Mouse (Mus musculus) urinary bladder, postnatal 4 days (tissue): ENCODE measurements around the gene Pgm2l1.
"Not testable (repeated sequence)": the region's sequence is repeated elsewhere in the genome, so short reads cannot be mapped to it uniquely, and the experiment has no call there.

Experiments used
- DNase-seq, 2 experiments: peaks; one replicate each; pipeline ENCODE4 v3.0.0; 2021 to 2022; ENCODE audit warnings: low spot score in 2 of 2

Pgm2l1 gene

GRCm38 (mm10) chr7:100228957-100229356, 1.8 kb downstream of the Pgm2l1 start:
- DNase-seq = no peak

DNA sequence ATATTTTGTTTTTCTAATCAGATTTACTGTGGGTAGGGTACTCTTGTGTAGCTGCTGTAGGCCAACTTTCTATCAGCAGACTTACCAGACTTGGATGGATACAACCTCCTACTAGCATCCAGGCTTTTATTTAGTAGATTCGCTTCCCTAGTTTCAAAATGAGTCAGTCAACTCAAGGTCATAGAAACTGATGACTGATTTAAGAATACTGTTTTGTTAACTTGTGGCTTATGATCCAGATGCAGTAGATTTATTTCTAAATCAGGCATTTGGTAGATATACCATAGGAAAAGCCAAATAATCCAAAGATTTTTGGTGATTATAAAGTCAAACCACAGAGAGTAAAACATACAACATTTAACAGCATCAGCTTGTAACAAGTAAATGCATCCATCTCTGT, 3.5 kb downstream of the Pgm2l1 start:
- DNase-seq = no peak

DNA sequence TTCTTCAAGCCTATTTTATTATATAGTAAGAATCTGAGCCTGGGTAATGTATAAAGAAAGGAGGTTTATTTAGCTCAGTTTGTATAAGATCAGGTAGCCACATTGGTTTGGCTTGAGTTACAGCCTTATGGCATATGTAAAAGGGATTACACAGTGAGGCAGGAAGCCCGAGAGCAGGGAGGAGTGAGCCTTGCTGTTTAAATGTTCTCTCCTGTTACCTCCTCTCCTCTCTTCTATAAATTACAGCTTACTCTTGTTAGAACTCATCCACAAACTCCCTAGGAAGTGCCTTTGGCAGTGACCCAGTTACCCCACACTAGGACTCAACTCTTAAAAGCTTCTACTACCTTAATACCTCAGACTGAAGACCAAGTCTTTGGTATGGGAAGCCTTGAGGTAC, 4.5 kb downstream of the Pgm2l1 start:
- DNase-seq = no peak

DNA sequence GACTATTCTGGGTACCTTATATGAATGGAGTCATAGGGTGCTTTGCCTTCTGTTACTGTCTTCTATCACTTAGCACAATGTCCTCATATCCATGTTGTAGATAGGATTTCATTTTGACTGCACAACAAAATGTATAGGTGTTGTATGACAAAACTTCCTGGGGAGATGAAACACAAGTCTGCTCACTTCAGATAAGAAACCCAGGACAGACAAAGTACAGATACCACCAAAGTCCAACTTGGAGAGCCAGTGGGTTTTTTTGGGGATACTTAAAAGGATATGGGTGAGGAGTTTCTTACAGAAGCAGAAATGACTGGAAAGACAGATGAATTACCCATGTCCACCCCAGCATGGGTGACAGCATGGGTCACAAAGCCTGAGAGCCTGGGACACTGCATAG, 6.5 kb downstream of the Pgm2l1 start:
- no peak for DNase-seq

GRCm38 (mm10) chr7:100234264-100234885, 7.2 kb downstream of the Pgm2l1 start:
- no peak for DNase-seq

- no peak for DNase-seq
Observed at GRCm38 (mm10) chr7:100238271-100238670, 11.1 kb downstream of the Pgm2l1 start.

GRCm38 (mm10) chr7:100240601-100241000, 13.4 kb downstream of the Pgm2l1 start:
- no peak for DNase-seq

GRCm38 (mm10) chr7:100243007-100243406, 15.8 kb downstream of the Pgm2l1 start:
- no peak for DNase-seq

GRCm38 (mm10) chr7:100244225-100244624, 17.0 kb downstream of the Pgm2l1 start:
- DNase-seq = no peak

GRCm38 (mm10) chr7:100245176-100245575, 18.0 kb downstream of the Pgm2l1 start:
- no peak for DNase-seq

DNA sequence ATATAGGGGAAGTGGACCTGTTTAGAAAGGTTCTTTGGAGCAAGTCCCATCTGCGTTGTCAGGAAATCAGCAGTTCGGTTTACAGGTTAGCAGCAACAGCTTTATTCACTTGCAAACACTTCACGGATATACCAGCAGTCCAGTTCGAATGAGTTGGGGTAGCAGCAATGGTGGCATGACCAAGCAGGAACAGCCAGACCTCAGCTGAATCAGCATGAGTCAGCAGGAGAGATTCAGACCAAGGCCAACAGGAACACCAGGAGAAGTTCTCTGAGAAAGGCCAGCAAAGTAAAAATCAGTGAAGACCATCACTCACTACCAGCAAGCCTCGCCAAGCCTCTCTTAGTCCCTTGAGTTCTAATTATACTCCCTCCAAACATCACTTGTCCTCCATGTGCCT, 23.5 kb downstream of the Pgm2l1 start:
- DNase-seq = no peak

DNA sequence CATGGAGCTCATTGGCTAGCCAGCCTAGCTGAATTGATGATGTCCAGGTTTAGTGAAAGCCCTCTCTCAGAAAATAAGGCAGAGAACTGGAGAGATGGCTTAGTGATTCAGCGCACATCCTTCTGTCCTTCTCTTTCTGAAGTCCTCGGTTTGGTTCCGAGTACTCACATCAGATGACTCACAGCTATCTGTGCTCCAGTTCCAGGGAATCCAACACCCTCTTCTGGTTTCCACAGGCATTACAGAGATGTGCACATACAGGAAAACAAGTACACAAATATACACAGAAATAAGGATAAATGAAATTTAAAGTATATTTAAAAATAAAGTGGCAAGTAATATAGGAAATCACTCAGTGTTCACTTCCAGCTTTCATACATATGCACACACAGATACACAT, 35.2 kb downstream of the Pgm2l1 start:
- no peak for DNase-seq

DNA sequence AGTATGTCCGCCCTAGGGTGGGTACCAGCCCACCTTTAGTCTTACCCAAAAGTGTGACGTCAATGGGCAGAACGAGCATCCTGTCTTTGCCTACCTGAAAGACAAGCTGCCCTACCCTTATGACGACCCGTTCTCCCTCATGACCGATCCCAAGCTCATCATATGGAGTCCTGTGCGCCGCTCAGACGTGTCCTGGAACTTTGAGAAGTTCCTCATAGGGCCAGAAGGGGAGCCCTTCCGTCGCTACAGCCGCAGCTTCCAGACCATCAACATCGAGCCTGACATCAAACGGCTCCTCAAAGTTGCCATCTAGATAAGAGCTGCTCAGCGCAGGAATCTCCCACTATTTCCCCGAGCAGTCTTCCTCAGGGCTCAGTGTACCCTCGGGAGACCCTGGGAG, 37.7 kb downstream of the Pgm2l1 start:
- DNase-seq = not testable (repeated sequence)

DNA sequence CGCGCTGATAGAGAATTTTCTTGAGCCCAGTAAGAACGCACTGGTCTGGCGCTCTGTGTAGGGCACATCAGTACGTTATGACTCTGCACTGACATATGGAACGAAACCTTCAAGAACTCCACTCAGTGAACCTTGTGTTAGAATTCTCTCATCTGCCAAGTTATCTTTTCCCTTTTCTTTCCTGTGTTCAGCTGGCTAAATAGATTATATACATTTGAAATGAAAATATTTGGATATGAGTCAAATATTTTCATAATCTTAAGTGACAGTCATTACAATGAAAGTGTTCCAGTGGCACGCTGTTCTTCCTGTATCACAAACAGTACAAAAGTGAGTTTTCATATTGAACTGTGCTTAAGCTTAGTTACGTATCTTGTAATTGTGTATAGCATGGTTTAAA, 45.2 kb downstream of the Pgm2l1 start:
- DNase-seq = no peak

GRCm38 (mm10) chr7:100274507-100274906, 47.3 kb downstream of the Pgm2l1 start:
- no peak for DNase-seq

- no peak for DNase-seq
Observed at GRCm38 (mm10) chr7:100276397-100276796, 49.2 kb downstream of the Pgm2l1 start.

DNA sequence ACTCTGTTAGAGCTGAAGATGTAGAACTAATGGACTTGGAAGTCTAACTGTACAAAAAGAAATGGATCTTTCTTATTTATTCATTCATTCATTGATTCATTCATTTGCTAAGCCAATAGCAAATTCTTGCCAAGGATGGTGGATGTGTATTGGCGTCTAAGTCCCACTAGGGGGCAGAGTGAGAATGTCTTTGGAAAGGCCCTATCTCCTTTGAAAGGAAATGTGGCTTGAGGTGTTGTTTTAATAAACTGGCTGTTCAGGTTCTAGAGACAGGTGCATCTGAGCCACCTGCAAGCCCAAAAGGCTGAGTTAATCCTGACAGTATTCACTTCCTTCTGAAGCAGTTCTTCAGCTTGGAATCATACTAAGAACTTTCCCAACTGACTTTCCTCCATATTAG, 52.6 kb downstream of the Pgm2l1 start:
- no peak for DNase-seq

DNA sequence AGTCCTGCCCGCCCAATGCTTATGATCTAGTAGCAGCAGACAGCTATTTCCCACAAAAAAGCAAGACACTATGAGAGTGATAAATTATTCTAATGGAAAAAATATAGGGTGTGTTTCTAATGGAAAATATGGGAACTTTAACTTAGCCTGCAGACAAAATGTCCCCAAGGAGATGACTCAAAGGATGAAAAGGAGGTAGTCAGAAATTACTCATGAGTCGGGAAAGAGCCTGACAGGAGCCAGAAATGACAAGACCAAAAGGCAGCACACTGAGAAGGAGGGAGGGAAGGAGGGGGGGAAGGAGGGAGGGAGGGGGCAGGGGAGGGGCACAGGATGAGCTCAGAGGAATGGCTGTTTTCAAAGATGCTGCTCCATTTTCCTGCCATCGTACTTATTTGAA, 54.4 kb downstream of the Pgm2l1 start:
- DNase-seq = no peak

- DNase-seq = no peak
Observed at GRCm38 (mm10) chr7:100283298-100283697, 56.1 kb downstream of the Pgm2l1 start.

GRCm38 (mm10) chr7:100285383-100285782, 58.2 kb downstream of the Pgm2l1 start, which contains the start of gene P4ha3:
TSS of gene P4ha3 (plus strand) at chr7:100285520.
- no peak for DNase-seq

- DNase-seq = peak; percentile 68 to 77
Observed at GRCm38 (mm10) chr7:100287748-100288578, 60.8 kb downstream of the Pgm2l1 start.

DNA sequence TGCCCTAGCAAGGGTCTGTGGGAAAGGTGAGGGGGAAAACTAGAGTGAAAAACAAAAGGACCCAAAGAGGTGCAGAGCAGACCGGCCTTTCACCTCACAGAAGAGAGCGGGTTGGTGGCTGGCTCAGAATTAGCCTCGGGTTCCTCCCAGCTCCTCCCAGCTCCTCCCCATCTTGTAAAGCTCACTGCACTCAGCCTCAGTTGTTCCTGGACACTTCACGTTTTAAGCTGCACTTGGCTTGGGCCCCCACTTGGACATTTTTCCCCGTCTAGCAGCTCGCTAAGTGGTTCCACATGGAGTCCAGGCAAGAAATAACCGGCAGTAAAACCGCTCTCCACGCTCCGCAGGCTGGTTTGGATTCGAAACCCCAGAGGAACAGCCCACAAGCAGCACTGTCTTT, 61.4 kb downstream of the Pgm2l1 start:
- peak; percentile 54 to 61 for DNase-seq

DNA sequence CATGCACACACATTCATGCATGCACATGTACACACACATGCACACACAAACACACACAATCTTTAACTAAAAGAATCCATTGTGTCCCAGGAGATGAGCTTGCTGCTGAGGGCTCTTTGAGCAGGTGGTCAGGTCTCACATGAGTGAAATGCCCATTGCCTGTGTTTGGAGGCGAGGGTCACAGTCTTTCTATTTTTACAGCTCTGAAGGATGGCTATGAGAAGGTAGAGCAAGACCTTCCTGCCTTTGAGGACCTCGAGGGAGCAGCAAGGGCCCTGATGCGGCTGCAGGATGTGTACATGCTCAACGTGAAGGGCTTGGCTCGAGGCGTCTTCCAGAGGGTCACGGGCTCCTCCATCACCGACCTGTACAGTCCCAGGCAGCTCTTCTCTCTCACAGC, 66.4 kb downstream of the Pgm2l1 start:
- no peak for DNase-seq
